Mouse (Mus musculus) embryonic facial prominence, embryonic 11.5 days (tissue): ENCODE measurements around the gene Stoml3. TPM values are rescaled to one million over a fixed set of nuclear protein-coding genes. Genes with fewer than 3 reads are reported as not detected.

Source experiments
- ATAC-seq: fragments of 200-750 bp; cut with Nextera tagmentation; replicated peaks from 2 replicates; pipeline ENCODE4 v1.8.0; 2017; ENCODE audit warnings: low read depth; ENCODE audit not compliant: insufficient number of reproducible peaks, low FRiP score, low TSS enrichment
- DNase-seq: peaks from one replicate; pipeline ENCODE4 v3.0.0-alpha.2; 2015; ENCODE audit warnings: low spot score
- H3K27ac ChIP-seq: fragments of 300-500 bp; sonication (generic); replicated peaks from 2 replicates; pipeline ENCODE4 v1.5.1; 2014; ENCODE audit warnings: mild to moderate bottlenecking, low read depth, low read length, control low read depth
- H3K27me3 ChIP-seq: fragments of 300-500 bp; sonication (generic); 2 replicates; pipeline ENCODE4 v1.6.1; 2014; ENCODE audit warnings: mild to moderate bottlenecking, low read length, moderate library complexity, mixed read lengths; ENCODE audit not compliant: control insufficient read depth, insufficient read depth
- H3K36me3 ChIP-seq: fragments of 300-500 bp; sonication (generic); replicated peaks from 2 replicates; pipeline ENCODE4 v1.6.1; 2014; ENCODE audit warnings: low read depth, mild to moderate bottlenecking, low read length, moderate library complexity, mixed read lengths; ENCODE audit not compliant: control insufficient read depth, insufficient read depth
- H3K4me1 ChIP-seq: fragments of 300-500 bp; sonication (generic); 2 replicates; pipeline ENCODE4 v1.6.1; 2014; ENCODE audit warnings: low read length, mixed read lengths; ENCODE audit not compliant: control insufficient read depth, insufficient read depth
- H3K4me2 ChIP-seq: fragments of 300-500 bp; sonication (generic); 2 replicates; pipeline ENCODE4 v1.6.1; 2014; ENCODE audit warnings: low read depth, mild to moderate bottlenecking, control low read depth, low read length, moderate library complexity
- H3K4me3 ChIP-seq: fragments of 300-500 bp; sonication (generic); 2 replicates; pipeline ENCODE4 v1.5.1; 2014; ENCODE audit warnings: low read depth, low read length, control low read depth
- H3K9ac ChIP-seq: fragments of 300-500 bp; sonication (generic); replicated peaks from 2 replicates; pipeline ENCODE4 v1.6.1; 2014; ENCODE audit warnings: mild to moderate bottlenecking, control low read depth, low read length
- H3K9me3 ChIP-seq: fragments of 300-500 bp; sonication (generic); replicated peaks from 2 replicates; pipeline ENCODE4 v1.6.1; 2016; ENCODE audit warnings: mild to moderate bottlenecking, low read length, inconsistent platforms, mixed read lengths; ENCODE audit not compliant: control insufficient read depth
- WGBS: fragments of 180-500 bp; shearing (Covaris S2); extraction: QIAGEN DNeasy Blood & Tissue Kit; methylation state at CpG from one replicate; pipeline ENCODE4 v1.1.7; 2014; 5-methylcytosine and 5-hydroxymethylcytosine counted together
- polyA plus RNA-seq: library from polyadenylated mRNA; unstranded; fragments of >200 nt; fragmentation: Nextera tagmentation; extraction: Ambion mirVana; gene quantifications from 2 replicates; pipeline ENCODE4 v1.2.1, GENCODE M21; 2014

Gene Stoml3
- polyA plus RNA-seq, 1 experiment from 2014 or later = not detected

DNA sequence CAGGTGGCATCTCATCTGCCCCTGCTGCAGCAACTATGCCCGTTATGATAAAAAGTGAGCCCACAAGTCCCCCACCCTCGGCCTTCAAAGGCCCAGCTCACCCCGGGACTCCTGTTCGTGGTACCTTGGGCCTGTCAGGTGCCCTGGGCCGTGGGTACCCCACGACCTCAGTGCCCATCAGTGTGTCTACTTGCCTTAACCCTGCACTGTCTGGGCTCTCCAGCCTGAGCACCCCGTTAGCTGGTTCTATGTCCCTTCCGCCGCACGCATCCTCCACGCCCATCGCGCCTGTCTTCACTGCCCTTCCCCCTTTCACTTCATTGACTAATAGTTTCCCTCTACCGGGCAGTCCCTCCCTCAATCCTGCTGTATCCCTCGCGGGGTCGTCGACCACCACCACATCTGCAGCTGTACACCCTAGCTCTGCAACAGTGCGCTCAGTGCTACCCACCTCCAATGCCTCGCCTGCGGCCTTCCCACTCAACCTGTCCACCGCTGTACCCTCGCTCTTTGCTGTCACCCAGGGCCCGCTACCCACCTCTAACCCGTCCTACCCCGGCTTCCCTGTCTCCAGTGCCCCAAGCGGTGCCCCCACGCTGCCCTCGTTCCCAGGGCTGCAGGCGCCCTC is 9.9 kb upstream of the Stoml3 start:
- Histone ChIP-seq H3K9ac (no peak overlapping the region), H3K9me3 (no peaks in the 10 kb centered on the region), H3K36me3 (peaks cover 7% of the 10 kb centered on the region), H3K4me1 (no peaks in the 10 kb centered on the region), H3K4me2 (no peak overlapping the region), H3K27me3 (no peaks in the 10 kb centered on the region), H3K4me3 (no peak overlapping the region), H3K27ac (no peak overlapping the region)
- 96% methylated on average over 30 of the region's 30 CpGs for WGBS
- 0 out of 2 replicates have a peak, but pooled peaks have one; percentile 44 for ATAC-seq
- no peak for DNase-seq

DNA sequence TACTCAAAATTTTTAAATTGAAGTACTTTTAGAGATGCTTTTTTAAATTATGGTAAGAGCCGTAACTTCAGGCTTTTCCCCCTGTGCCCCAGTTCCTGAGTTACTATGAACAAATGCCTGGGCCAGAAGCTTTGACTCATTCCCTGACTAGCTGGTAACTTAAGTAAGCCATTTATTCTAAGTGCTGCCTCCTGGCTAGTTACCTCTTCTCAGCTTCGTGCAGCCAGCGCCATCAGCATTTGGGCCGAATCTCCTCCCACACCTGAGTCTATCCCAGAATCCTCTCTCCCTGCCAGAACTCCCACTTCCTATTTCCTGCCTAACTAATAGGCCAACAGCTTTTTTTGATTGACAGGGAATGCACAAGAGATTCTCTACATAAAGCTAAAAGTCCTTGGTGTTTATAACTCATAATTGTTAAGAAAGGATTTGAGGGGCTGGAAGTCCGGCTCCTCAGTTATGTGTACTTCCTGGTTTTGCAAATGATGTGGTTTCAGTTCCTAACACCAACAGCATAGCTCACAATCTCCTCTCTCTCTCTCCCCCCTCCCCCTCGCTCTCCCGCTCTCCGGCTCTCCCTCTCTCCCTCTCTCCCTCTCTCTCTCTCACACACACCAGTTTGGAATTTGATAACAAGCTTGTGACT is 4.9 kb upstream of the Stoml3 start:
- Histone ChIP-seq H3K4me2 (no peak overlapping the region), H3K27me3 (no peaks in the 10 kb centered on the region), H3K36me3 (peaks cover 7% of the 10 kb centered on the region), H3K4me3 (no peak overlapping the region), H3K9ac (no peak overlapping the region), H3K27ac (no peak overlapping the region), H3K9me3 (no peaks in the 10 kb centered on the region), H3K4me1 (no peaks in the 10 kb centered on the region; the same call in 1 of the 2 replicates)
- WGBS = 86% methylated on average over 8 of the region's 8 CpGs
- DNase-seq (no peak), ATAC-seq (no peak)

DNA sequence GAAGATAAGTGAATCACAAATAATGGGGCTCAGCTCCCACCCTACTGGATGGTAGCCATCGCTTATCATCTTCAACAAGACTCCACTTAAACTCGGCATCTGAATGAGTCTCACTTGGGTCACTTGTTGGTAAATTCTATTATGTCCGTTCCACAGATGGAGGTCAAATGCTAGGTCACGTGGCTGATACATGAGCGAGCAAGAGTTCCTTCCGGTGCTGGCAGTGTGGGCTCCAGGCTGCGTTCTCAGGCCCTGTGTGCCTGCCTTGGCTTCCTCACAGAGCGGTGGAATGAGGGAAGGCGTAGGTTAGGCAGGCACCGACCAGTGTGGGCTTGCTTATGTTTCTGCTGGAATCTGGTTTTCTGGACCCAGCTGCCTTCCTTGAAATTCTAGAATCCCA is 1.9 kb upstream of the Stoml3 start:
- 64% methylated on average over 10 of the region's 10 CpGs for WGBS
- H3K4me1 ChIP-seq = no peaks in the 10 kb centered on the region; the same call in 1 of the 2 replicates
- no peak overlapping the region for H3K27ac ChIP-seq
- no peak overlapping the region for H3K4me2 ChIP-seq
- H3K4me3 ChIP-seq = no peak overlapping the region
- DNase-seq (no peak), ATAC-seq (no peak)
- no peaks in the 10 kb centered on the region for H3K36me3 ChIP-seq
- no peaks in the 10 kb centered on the region for H3K9me3 ChIP-seq
- H3K27me3 ChIP-seq = no peaks in the 10 kb centered on the region
- no peak overlapping the region for H3K9ac ChIP-seq

DNA sequence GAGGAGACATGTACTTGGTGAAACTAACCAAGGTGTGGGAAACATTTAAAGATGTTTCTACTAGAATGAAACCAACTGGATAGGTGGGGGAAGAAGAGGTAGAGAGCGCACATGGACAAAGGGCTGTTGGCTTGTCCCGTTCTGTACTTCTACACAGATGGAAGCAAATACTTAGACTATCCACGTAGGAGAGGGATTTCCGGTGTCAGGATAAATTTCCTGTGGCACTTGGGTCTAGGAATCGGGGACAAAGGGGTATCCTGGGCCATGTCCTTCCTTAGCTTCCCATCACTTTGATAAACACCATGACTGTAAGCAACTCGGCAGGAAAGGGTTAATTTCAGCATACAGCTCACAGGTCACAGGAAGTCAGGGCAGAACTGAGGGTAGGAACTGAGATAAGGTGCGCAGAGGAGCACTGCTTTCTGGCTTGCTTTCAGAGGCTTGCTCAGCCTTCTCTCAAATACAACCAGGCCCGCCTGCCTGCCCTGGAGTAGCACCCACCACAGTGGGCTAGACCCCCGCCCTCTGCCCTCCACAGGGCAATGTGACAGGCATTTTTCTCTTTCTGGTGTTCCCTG is 1.4 kb upstream of the Stoml3 start:
- WGBS = 61% methylated on average over 9 of the region's 9 CpGs
- H3K27me3 ChIP-seq = no peaks in the 10 kb centered on the region
- no peaks in the 10 kb centered on the region; the same call in 1 of the 2 replicates for H3K4me1 ChIP-seq
- ATAC-seq = no peak
- no peak overlapping the region for H3K4me3 ChIP-seq
- no peaks in the 10 kb centered on the region for H3K9me3 ChIP-seq
- H3K36me3 ChIP-seq = no peaks in the 10 kb centered on the region
- H3K4me2 ChIP-seq = no peak overlapping the region
- H3K9ac ChIP-seq = no peak overlapping the region
- DNase-seq = no peak
- no peak overlapping the region for H3K27ac ChIP-seq

DNA sequence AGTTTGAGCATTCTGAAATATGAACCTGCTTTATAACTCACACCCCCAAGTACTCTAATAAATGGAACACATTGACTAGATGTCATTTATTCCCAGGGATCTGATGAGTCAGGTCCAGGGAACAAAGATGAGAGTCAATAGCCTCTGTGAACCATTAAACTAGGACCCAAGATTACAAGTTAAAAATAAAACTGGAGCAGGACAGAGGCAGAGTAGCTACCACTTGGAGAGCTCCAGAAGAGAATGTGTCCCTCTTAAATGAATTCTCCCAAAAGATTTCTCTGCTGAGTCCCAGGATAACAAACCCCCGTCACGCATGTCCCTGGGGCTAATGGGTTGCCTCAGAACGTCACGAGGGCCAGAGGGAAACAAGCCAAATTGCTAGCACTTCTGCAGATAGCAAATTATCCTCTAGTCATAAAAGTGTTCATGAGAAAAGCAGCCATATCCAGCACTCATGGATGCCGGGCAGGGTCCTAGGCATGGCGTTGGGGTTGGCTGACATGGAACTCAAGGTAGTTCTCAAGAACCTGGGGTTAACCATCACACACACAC is 10.0 kb downstream of the Stoml3 start:
- H3K4me2 ChIP-seq = no peak overlapping the region
- WGBS = 80% methylated on average over 6 of the region's 6 CpGs
- no peaks in the 10 kb centered on the region for H3K9me3 ChIP-seq
- no peak overlapping the region for H3K27ac ChIP-seq
- no peaks in the 10 kb centered on the region for H3K36me3 ChIP-seq
- no peaks in the 10 kb centered on the region for H3K27me3 ChIP-seq
- ATAC-seq (no peak), DNase-seq (no peak)
- H3K4me1 ChIP-seq = no peaks in the 10 kb centered on the region
- no peak overlapping the region for H3K4me3 ChIP-seq
- no peak overlapping the region for H3K9ac ChIP-seq

DNA sequence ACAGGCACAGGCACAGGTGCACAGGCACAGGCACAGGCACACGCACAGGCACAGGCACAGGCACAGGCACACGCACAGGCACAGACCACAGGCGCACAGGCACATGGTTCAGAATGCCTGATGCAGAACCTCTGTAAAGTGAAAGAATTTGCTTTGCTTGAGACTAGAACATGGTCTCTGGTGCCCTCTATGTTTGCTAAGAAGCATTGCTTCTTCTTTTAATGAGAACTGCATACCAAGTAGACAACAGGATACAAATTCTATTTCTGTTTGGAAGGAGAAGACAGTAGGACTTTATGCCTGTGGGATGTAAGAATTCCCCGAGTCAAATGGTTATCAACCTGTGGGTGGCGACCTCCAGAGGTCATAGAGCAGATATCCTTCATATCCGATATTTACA is 14.0 kb downstream of the Stoml3 start:
- no peak for DNase-seq
- H3K4me1 ChIP-seq = no peaks in the 10 kb centered on the region
- WGBS = 78% methylated on average over 6 of the region's 6 CpGs
- H3K9ac ChIP-seq = no peak overlapping the region
- H3K4me2 ChIP-seq = no peak overlapping the region
- no peaks in the 10 kb centered on the region for H3K36me3 ChIP-seq
- H3K27me3 ChIP-seq = no peaks in the 10 kb centered on the region
- H3K9me3 ChIP-seq = no peaks in the 10 kb centered on the region
- no peak overlapping the region for H3K27ac ChIP-seq
- no peak overlapping the region for H3K4me3 ChIP-seq
- no peak for ATAC-seq

DNA sequence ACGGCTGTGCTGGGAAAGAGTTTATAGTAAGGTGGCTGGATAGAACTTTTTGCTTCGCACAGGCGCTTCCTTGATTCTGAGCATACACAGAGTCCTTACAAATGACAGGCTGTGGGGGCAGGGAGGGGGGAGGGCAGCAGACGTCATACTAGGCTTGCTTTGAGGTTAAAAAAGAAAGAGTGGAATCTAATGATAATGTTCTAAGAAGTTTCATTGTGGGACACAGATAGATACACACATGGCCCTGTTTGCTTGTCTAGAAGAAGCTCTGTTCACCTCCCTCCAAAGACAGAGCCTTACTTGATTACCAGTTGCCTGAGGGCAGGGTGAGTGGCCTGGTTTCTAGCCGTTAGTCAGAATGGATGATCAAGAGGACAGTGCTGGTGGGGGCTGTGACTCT is 24.6 kb downstream of the Stoml3 start:
- Histone ChIP-seq H3K4me3 (no peak overlapping the region), H3K36me3 (no peaks in the 10 kb centered on the region), H3K27me3 (no peaks in the 10 kb centered on the region), H3K4me1 (no peaks in the 10 kb centered on the region), H3K9ac (no peak overlapping the region), H3K9me3 (no peaks in the 10 kb centered on the region), H3K4me2 (no peak overlapping the region), H3K27ac (no peak overlapping the region)
- no peak for ATAC-seq
- no peak for DNase-seq
- 49% methylated on average over 5 of the region's 5 CpGs for WGBS
